8 mouse cellular contexts compared by ENCODE assay signal in the genomic region with DNA sequence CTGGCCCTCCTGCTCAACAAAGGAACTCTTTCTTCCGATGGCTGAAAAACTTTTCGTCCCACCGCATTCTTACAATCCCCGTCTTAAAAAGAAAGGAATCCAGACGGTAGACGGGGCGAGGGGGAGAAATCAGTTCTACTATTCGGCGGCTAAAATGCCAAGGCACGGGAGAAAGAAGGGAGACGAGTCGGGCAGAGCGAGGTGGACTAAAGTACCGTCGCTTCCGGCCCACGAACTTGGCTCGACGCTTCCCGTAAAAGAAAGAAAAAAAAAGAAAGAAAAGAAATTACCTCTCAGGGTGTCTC. TPM values are rescaled to one million over a fixed set of nuclear protein-coding genes. Genes with fewer than 3 reads are reported as not detected.
DNase-seq lines count a peak whose midpoint lies in the region; ATAC-seq and TF ChIP-seq lines count a peak whose summit lies in the region.

No protein-coding gene starts in this region.

- no peak for DNase-seq in heart, postnatal 10 days
- DNase-seq in ES-E14 (ENCODE audit: low read depth, low spot score), result peak; percentile 24
- no peak for DNase-seq in forebrain, embryonic 11.5 days (ENCODE audit: low spot score)
- DNase-seq in liver, embryonic 13.5 days, result no peak
- no peak for DNase-seq in urinary bladder, postnatal 14 days (ENCODE audit: low spot score)
- DNase-seq in gastrocnemius, postnatal 10 days, result no peak
- DNase-seq in layer of hippocampus, postnatal 10 days (ENCODE audit: low spot score in 2 of 2), result no peak

- no peaks in the 10 kb centered on the region for H3K9me3 ChIP-seq in heart, embryonic 14.5 days (ENCODE audit: control insufficient read depth, low read length)
- no peaks in the 10 kb centered on the region for H3K9me3 ChIP-seq in ES-E14 (ENCODE audit: control insufficient read depth, insufficient read depth, low read depth, low read length)
- no peaks in the 10 kb centered on the region for H3K9me3 ChIP-seq in forebrain, embryonic 11.5 days (ENCODE audit: control insufficient read depth, low read length)
- no peaks in the 10 kb centered on the region for H3K9me3 ChIP-seq in liver, embryonic 13.5 days (replicated peaks)

- in situ Hi-C loops in ES-E14 (cut with MboI; ENCODE audit: low sequenced_read_pairs in 2 of 2, unreplicated experiment in 2 of 2), result no loop called here

- ATAC-seq in heart, embryonic 14.5 days (ENCODE audit: insufficient number of reproducible peaks, insufficient read depth, low FRiP score, low read depth), result no peak
- ATAC-seq in forebrain, embryonic 11.5 days (replicated peaks; ENCODE audit: low FRiP score), result no peak
- ATAC-seq in liver, embryonic 13.5 days (ENCODE audit: low read depth), result peak; percentile 1; the same call in 1 of the 2 replicates

- peak overlapping the region; percentile 93 to 97 for H3K4me3 ChIP-seq in heart, embryonic 14.5 days (ENCODE audit: control insufficient read depth in 1 of 2, insufficient read depth in 1 of 2, low read depth in 1 of 2, low read length in 2 of 2)
- peak overlapping the region; percentile 75 to 90 for H3K4me3 ChIP-seq in ES-E14 (ENCODE audit: insufficient read depth in 1 of 2, low read depth in 1 of 2, low read length in 2 of 2, poor library complexity in 1 of 2, severe bottlenecking in 1 of 2)
- H3K4me3 ChIP-seq in forebrain, embryonic 11.5 days (ENCODE audit: low read depth, low read length), result peak overlapping the region; percentile 88
- H3K4me3 ChIP-seq in liver, embryonic 13.5 days (replicated peaks), result peak overlapping the region; percentile 86

- H3K27me3 ChIP-seq in heart, embryonic 14.5 days (ENCODE audit: control insufficient read depth, insufficient read depth, low read length), result no peaks in the 10 kb centered on the region
- H3K27me3 ChIP-seq in forebrain, embryonic 11.5 days (ENCODE audit: control insufficient read depth, insufficient read depth, low read length), result no peaks in the 10 kb centered on the region; the same call in 1 of the 2 replicates
- H3K27me3 ChIP-seq in liver, embryonic 13.5 days, result peaks cover 31% of the 10 kb centered on the region

- H3K36me3 ChIP-seq in heart, embryonic 14.5 days (ENCODE audit: control insufficient read depth, insufficient read depth, low read length), result no peaks in the 10 kb centered on the region
- no peaks in the 10 kb centered on the region for H3K36me3 ChIP-seq in ES-E14 (ENCODE audit: control insufficient read depth, insufficient read depth, low read length, poor library complexity, severe bottlenecking)
- H3K36me3 ChIP-seq in forebrain, embryonic 11.5 days (ENCODE audit: control insufficient read depth, insufficient read depth, low read length), result no peaks in the 10 kb centered on the region
- H3K36me3 ChIP-seq in liver, embryonic 13.5 days, result no peaks in the 10 kb centered on the region

- H3K9ac ChIP-seq in heart, embryonic 14.5 days (ENCODE audit: low read length), result peak overlapping the region; percentile 99
- H3K9ac ChIP-seq in ES-E14 (ENCODE audit: insufficient read depth, low read depth, low read length, poor library complexity, severe bottlenecking), result peak overlapping the region; percentile 83
- peak overlapping the region; percentile 99 for H3K9ac ChIP-seq in forebrain, embryonic 11.5 days (ENCODE audit: low read length)
- peak overlapping the region; percentile 91 for H3K9ac ChIP-seq in liver, embryonic 13.5 days

- intact Hi-C loops in heart, postnatal 10 days (cut with DNase I), result loop anchor here (2.0 to 5.0 kb wide), 6 partner anchors 37 to 167 kb away; no protein-coding TSS in a partner anchor

- H3K4me2 ChIP-seq in heart, embryonic 14.5 days (ENCODE audit: low read length), result peak overlapping the region; percentile 88
- H3K4me2 ChIP-seq in forebrain, embryonic 11.5 days (ENCODE audit: low read depth, low read length, severe bottlenecking), result peak overlapping the region; percentile 80
- H3K4me2 ChIP-seq in liver, embryonic 13.5 days, result peak overlapping the region; percentile 93

- WGBS in heart, embryonic 14.5 days, result 0% methylated on average over 20 of the region's 20 CpGs
- under 1% methylated on average over 20 of the region's 20 CpGs for WGBS in forebrain, embryonic 11.5 days
- WGBS in liver, embryonic 13.5 days (ENCODE audit: insufficient replicate concordance), result under 1% methylated on average over 20 of the region's 20 CpGs

- H3K27ac ChIP-seq in heart, embryonic 14.5 days (replicated peaks in 1 of 2; ENCODE audit: control insufficient read depth in 1 of 2, insufficient read depth in 1 of 2, low read depth in 2 of 2, low read length in 2 of 2), result peak overlapping the region; percentile 99 to 100
- H3K27ac ChIP-seq in ES-E14 (ENCODE audit: insufficient read depth, low read depth, low read length, poor library complexity, severe bottlenecking), result no peak overlapping the region
- peak overlapping the region; percentile 100 for H3K27ac ChIP-seq in forebrain, embryonic 11.5 days (ENCODE audit: low read depth, low read length)
- H3K27ac ChIP-seq in liver, embryonic 13.5 days, result peak overlapping the region; percentile 94

- peaks cover 0 to 18% of the 10 kb centered on the region in 2 experiments; a peak in 2 of 4 replicates for H3K4me1 ChIP-seq in heart, embryonic 14.5 days (ENCODE audit: control insufficient read depth in 2 of 2, insufficient read depth in 2 of 2, low read length in 2 of 2)
- H3K4me1 ChIP-seq in ES-E14 (ENCODE audit: control insufficient read depth in 2 of 2, insufficient read depth in 2 of 2, low read length in 2 of 2, poor library complexity in 1 of 2), result peaks cover 0 to 6% of the 10 kb centered on the region in 2 experiments; a peak in 1 of 4 replicates
- H3K4me1 ChIP-seq in forebrain, embryonic 11.5 days (replicated peaks; ENCODE audit: control insufficient read depth, insufficient read depth, low read length), result 0 out of 2 replicates have a peak, but pooled peaks cover 4% of the 10 kb centered on the region
- peaks cover 24% of the 10 kb centered on the region for H3K4me1 ChIP-seq in liver, embryonic 13.5 days (replicated peaks)

TF ChIP-seq in ES-E14, 5 proteins besides CTCF, POLR2A, EP300 and RAD21:
- TF ChIP-seq ZNF384 (IDR thresholded peaks at IDR 0.05; ENCODE audit: low read depth, low read length) (no peak), ZC3H11A (IDR thresholded peaks at IDR 0.05; ENCODE audit: borderline replicate concordance, low read depth, low read length) (no peak), CHD2 (IDR thresholded peaks at IDR 0.05; ENCODE audit: low read depth, low read length) (no peak), MAFK (IDR thresholded peaks at IDR 0.05; ENCODE audit: insufficient read depth, low read depth, low read length) (no peak), HCFC1 (IDR thresholded peaks at IDR 0.05; ENCODE audit: borderline replicate concordance, insufficient read depth, low read length) (no peak)

RNA-seq across cellular contexts. Expression of a gene that starts 0.4 kb away (rescaled TPM):
- polyA plus RNA-seq in heart, embryonic 14.5 days (2014; fragmentation: Nextera tagmentation; extraction: Ambion mirVana), result 22.7 and 24.8 TPM in 2 replicates
- total RNA-seq in heart, postnatal 10 days (2021), result 10 to 100 TPM; 71.2 to 73.8 TPM
- 6.8 and 10.6 TPM in 2 replicates for total RNA-seq in ES-E14 (2012; rRNA removed)
- 26.1 and 27.0 TPM in 2 replicates for polyA plus RNA-seq in forebrain, embryonic 11.5 days (2014; fragmentation: Nextera tagmentation; extraction: Ambion mirVana)
- 4.1 and 5.6 TPM in 2 replicates for polyA plus RNA-seq in liver, embryonic 13.5 days (2015; fragmentation: Nextera tagmentation; extraction: Ambion mirVana)
- 10 to 100 TPM; 60.3 to 61.9 TPM for total RNA-seq in gastrocnemius, postnatal 10 days (2021)
- total RNA-seq in layer of hippocampus, postnatal 10 days (2021), result 10 to 100 TPM; 35.0 to 37.3 TPM
